Mouse (Mus musculus) heart, embryonic 13.5 days (tissue): ENCODE results near the gene Samd4. TPM values are rescaled to one million over a fixed set of nuclear protein-coding genes. Genes with fewer than 3 reads are reported as not detected.
A peak's percentile ranks its signal among the peaks of the same experiment; 100 is the strongest.

Experiments
- ATAC-seq: fragments of 200-750 bp; cut with Nextera tagmentation; 2 replicates; pipeline ENCODE4 v1.8.0; 2017; ENCODE audit warnings: moderate TSS enrichment; ENCODE audit not compliant: insufficient number of reproducible peaks, low FRiP score, low TSS enrichment; ENCODE audit errors: extremely low read depth
- H3K27ac ChIP-seq: fragments of 300-500 bp; sonication (generic); replicated peaks from 2 replicates; pipeline ENCODE4 v1.5.1; 2015; ENCODE audit warnings: moderate library complexity, mild to moderate bottlenecking, inconsistent platforms
- H3K27me3 ChIP-seq: fragments of 300-500 bp; sonication (generic); replicated peaks from 2 replicates; pipeline ENCODE4 v1.6.1; 2015; ENCODE audit warnings: mild to moderate bottlenecking, inconsistent platforms
- H3K36me3 ChIP-seq: fragments of 300-500 bp; sonication (generic); 2 replicates; pipeline ENCODE4 v1.6.1; 2015; ENCODE audit warnings: mild to moderate bottlenecking, inconsistent platforms
- H3K4me1 ChIP-seq: fragments of 300-500 bp; sonication (generic); 2 replicates; pipeline ENCODE4 v1.6.1; 2015; ENCODE audit warnings: inconsistent platforms
- H3K4me2 ChIP-seq: fragments of 300-500 bp; sonication (generic); 2 replicates; pipeline ENCODE4 v1.6.1; 2015; ENCODE audit warnings: inconsistent platforms, mild to moderate bottlenecking, moderate library complexity
- H3K4me3 ChIP-seq: fragments of 300-500 bp; sonication (generic); 2 replicates; pipeline ENCODE4 v1.5.1; 2015; ENCODE audit warnings: moderate library complexity, mild to moderate bottlenecking, inconsistent platforms
- H3K9ac ChIP-seq: fragments of 300-500 bp; sonication (generic); 2 replicates; pipeline ENCODE4 v1.6.1; 2015; ENCODE audit warnings: inconsistent platforms, mild to moderate bottlenecking, moderate library complexity
- H3K9me3 ChIP-seq: fragments of 300-500 bp; sonication (generic); 2 replicates; pipeline ENCODE4 v1.6.1; 2016; ENCODE audit warnings: inconsistent platforms
- WGBS: fragments of 180-500 bp; shearing (Covaris S2); methylation state at CpG from one replicate; pipeline ENCODE4 v1.1.7; 2015; ENCODE audit warnings: mixed read lengths; 5-methylcytosine and 5-hydroxymethylcytosine counted together
- polyA plus RNA-seq: library from polyadenylated mRNA; unstranded; fragments of >200 nt; fragmentation: Nextera tagmentation; extraction: Ambion mirVana; gene quantifications from 2 replicates; pipeline ENCODE4 v1.2.1, GENCODE M21; 2015

Gene Samd4
- polyA plus RNA-seq, 1 experiment from 2014 or later: 13.4 TPM

GRCm38 (mm10) chr14:47075010-47075677 lies 192.5 kb downstream of the Samd4 start:
- WGBS: 83% methylated on average over 14 of the region's 14 CpGs
- H3K27ac ChIP-seq: no peak overlapping the region
- no peak for ATAC-seq
- H3K27me3 ChIP-seq: no peaks in the 10 kb centered on the region
- no peak overlapping the region for H3K4me3 ChIP-seq
- H3K4me1 ChIP-seq: peaks cover 38% of the 10 kb centered on the region
- peaks cover 79% of the 10 kb centered on the region for H3K36me3 ChIP-seq
- no peaks in the 10 kb centered on the region for H3K9me3 ChIP-seq
- H3K4me2 ChIP-seq: no peak overlapping the region
- no peak overlapping the region for H3K9ac ChIP-seq

GRCm38 (mm10) chr14:47075856-47076255 lies 193.2 kb downstream of the Samd4 start:
- no peak overlapping the region for H3K9ac ChIP-seq
- 79% methylated on average over 5 of the region's 5 CpGs for WGBS

DNA sequence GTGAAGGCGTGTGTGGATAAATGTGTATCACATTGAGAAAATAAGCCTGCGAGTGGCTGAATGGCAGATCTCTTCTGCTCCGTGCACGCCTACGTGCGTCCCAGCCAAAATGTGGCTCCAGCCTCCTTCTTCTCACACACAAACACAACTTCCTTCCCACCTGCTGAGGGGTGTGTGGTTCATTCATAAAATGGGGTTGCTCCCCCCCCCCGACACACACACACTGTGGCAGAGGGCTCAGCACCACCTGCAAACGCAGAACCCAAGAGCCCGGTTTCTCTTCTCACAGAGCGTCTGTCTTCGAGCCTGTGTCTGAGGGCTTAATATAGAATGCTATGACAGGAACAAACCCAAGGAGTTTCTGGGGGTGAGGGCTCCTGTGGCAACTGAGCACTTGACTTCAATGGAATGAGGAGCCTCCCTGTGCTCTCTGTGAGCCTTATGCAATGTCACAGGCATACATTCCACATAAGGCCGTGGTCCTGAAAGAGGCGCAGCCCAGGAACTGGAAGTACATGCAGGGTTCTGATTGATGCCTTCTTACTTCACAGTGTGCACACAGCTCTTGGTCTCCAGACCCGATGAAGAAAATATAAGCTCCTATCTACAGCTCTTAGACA lies 194.4 kb downstream of the Samd4 start:
- WGBS: 47% methylated on average over 14 of the region's 14 CpGs
- Histone ChIP-seq H3K36me3 (peaks cover 83% of the 10 kb centered on the region), H3K4me1 (peaks cover 38% of the 10 kb centered on the region), H3K4me3 (no peak overlapping the region), H3K27me3 (no peaks in the 10 kb centered on the region), H3K9me3 (no peaks in the 10 kb centered on the region), H3K4me2 (peak overlapping the region; percentile 44), H3K27ac (peak overlapping the region; percentile 79), H3K9ac (peak overlapping the region; percentile 58)
- ATAC-seq: no peak

More at GRCm38 (mm10) chr14:47075856-47076255, 193.2 kb downstream of the Samd4 start:
- Histone ChIP-seq H3K4me1 (peaks cover 38% of the 10 kb centered on the region), H3K27ac (no peak overlapping the region), H3K36me3 (peaks cover 79% of the 10 kb centered on the region), H3K27me3 (no peaks in the 10 kb centered on the region), H3K4me2 (no peak overlapping the region), H3K9me3 (no peaks in the 10 kb centered on the region), H3K4me3 (no peak overlapping the region)
- ATAC-seq: no peak

- H3K9me3 ChIP-seq: no peaks in the 10 kb centered on the region
- H3K27me3 ChIP-seq: no peaks in the 10 kb centered on the region
- H3K9ac ChIP-seq: no peak overlapping the region
- H3K4me3 ChIP-seq: no peak overlapping the region
- ATAC-seq: no peak
- peaks cover 38% of the 10 kb centered on the region for H3K4me1 ChIP-seq
- peak overlapping the region; percentile 44; the same call in 1 of the 2 replicates for H3K4me2 ChIP-seq
- peaks cover 81% of the 10 kb centered on the region for H3K36me3 ChIP-seq
- peak overlapping the region; percentile 79 for H3K27ac ChIP-seq
- WGBS: 59% methylated on average over 3 of the region's 3 CpGs
These were observed 194.9 kb downstream of the Samd4 start for GRCm38 (mm10) chr14:47077576-47077970.

GRCm38 (mm10) chr14:47079911-47080310 lies 197.3 kb downstream of the Samd4 start:
- H3K4me1 ChIP-seq: peaks cover 56% of the 10 kb centered on the region
- WGBS: 85% methylated on average over 7 of the region's 7 CpGs
- ATAC-seq: no peak

DNA sequence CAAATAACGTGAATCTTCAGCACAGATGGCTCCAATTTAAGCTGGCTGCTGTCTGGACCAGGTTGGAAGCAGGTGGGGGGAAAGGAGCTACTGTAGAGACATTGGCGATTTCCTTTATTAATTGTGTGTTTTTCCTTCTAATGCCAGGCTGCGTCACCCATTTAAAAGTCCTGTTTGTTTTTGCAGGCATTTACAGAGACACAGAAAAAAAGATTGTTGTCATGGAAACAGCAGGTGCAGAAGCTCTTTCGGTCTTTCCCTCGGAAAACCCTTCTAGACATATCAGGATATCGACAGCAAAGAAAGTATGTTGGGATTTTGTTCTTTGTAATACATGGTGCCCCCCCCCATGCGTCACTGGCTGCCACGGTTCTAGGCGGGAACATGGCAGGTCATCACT lies 200.7 kb downstream of the Samd4 start:
- Histone ChIP-seq H3K4me3 (no peak overlapping the region), H3K27ac (peak overlapping the region; percentile 94), H3K4me1 (peaks cover 66% of the 10 kb centered on the region), H3K9me3 (no peaks in the 10 kb centered on the region), H3K36me3 (peaks cover 50% of the 10 kb centered on the region), H3K9ac (peak overlapping the region; percentile 64), H3K4me2 (peak overlapping the region; percentile 50), H3K27me3 (no peaks in the 10 kb centered on the region)
- 45% methylated on average over 9 of the region's 9 CpGs for WGBS
- no peak for ATAC-seq

More at GRCm38 (mm10) chr14:47079911-47080310, 197.3 kb downstream of the Samd4 start:
- no peak overlapping the region for H3K9ac ChIP-seq
- peaks cover 67% of the 10 kb centered on the region for H3K36me3 ChIP-seq
- no peak overlapping the region for H3K4me3 ChIP-seq
- H3K27ac ChIP-seq: no peak overlapping the region
- no peaks in the 10 kb centered on the region for H3K9me3 ChIP-seq
- H3K27me3 ChIP-seq: no peaks in the 10 kb centered on the region
- no peak overlapping the region for H3K4me2 ChIP-seq

- Histone ChIP-seq H3K4me3 (0 out of 2 replicates have a peak overlapping the region, but pooled peaks have one; percentile 3), H3K36me3 (peaks cover 45% of the 10 kb centered on the region), H3K27me3 (no peaks in the 10 kb centered on the region), H3K4me2 (peak overlapping the region; percentile 50), H3K4me1 (peaks cover 66% of the 10 kb centered on the region), H3K9me3 (no peaks in the 10 kb centered on the region), H3K9ac (peak overlapping the region; percentile 64), H3K27ac (peak overlapping the region; percentile 94)
- ATAC-seq: peak; percentile 33; the same call in 1 of the 2 replicates
- 43% methylated on average over 6 of the region's 6 CpGs for WGBS
These were observed 201.2 kb downstream of the Samd4 start for GRCm38 (mm10) chr14:47083838-47084237.

DNA sequence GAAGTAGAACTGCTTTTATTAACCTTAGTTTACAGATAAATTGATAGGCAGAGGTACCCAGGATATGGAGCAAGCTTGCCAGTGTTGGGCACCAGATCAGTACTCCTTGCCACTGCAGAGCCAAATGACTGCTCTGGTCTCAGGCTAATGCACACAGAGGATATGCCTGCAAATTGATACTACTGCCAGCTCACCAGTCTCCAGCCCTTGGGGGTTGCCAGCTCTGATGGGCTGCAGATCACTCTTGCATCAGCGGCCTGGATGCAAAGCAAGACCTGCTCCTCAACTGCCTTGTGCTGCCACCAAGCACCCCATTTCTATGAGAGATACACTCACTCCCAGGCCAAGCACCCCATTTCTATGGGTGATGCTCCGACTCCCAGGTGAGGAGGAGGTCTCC lies 202.0 kb downstream of the Samd4 start:
- Histone ChIP-seq H3K9ac (peak overlapping the region; percentile 48; the same call in 1 of the 2 replicates), H3K36me3 (peaks cover 38% of the 10 kb centered on the region), H3K27me3 (no peaks in the 10 kb centered on the region), H3K4me1 (peaks cover 67% of the 10 kb centered on the region), H3K9me3 (no peaks in the 10 kb centered on the region), H3K27ac (peak overlapping the region; percentile 94), H3K4me3 (no peak overlapping the region), H3K4me2 (no peak overlapping the region)
- no peak for ATAC-seq
- 73% methylated on average over 2 of the region's 2 CpGs for WGBS

DNA sequence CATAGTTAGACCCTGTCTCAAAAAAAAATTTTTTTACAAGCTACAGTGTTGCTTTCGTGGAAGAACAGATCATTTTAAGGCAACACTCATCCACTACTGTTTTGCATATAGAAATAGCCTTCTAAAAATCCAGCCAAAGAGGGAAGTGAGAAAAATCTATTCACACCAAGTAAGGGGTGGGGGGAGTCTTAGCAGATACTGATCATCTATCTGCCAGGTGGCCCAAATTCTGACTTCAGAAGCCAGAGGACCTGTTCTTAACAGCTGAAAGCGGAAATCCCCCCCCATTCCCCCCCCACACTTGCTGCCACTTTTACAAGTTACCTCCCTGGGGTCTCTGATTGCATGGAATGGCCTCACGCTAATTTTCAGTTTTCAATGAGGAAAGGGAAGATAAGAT lies 203.5 kb downstream of the Samd4 start:
- Histone ChIP-seq H3K4me1 (peaks cover 73% of the 10 kb centered on the region), H3K27me3 (no peaks in the 10 kb centered on the region), H3K4me2 (no peak overlapping the region), H3K36me3 (peaks cover 36% of the 10 kb centered on the region), H3K27ac (peak overlapping the region; percentile 92), H3K9ac (peak overlapping the region; percentile 53; the same call in 1 of the 2 replicates), H3K9me3 (no peaks in the 10 kb centered on the region), H3K4me3 (no peak overlapping the region)
- WGBS: 52% methylated on average over 3 of the region's 3 CpGs
- no peak for ATAC-seq

- H3K9me3 ChIP-seq: no peaks in the 10 kb centered on the region
- peak overlapping the region; percentile 35 for H3K4me3 ChIP-seq
- 4% methylated on average over 16 of the region's 16 CpGs for WGBS
- H3K27me3 ChIP-seq: no peaks in the 10 kb centered on the region
- peak overlapping the region; percentile 78 for H3K9ac ChIP-seq
- H3K27ac ChIP-seq: peak overlapping the region; percentile 92
- H3K4me2 ChIP-seq: peak overlapping the region; percentile 70
- ATAC-seq: no peak
- H3K36me3 ChIP-seq: peaks cover 36% of the 10 kb centered on the region
- H3K4me1 ChIP-seq: peaks cover 73% of the 10 kb centered on the region
These were observed 204.1 kb downstream of the Samd4 start for GRCm38 (mm10) chr14:47086743-47087142.

- Histone ChIP-seq H3K27ac (peak overlapping the region; percentile 92), H3K9me3 (no peaks in the 10 kb centered on the region), H3K4me1 (peaks cover 73% of the 10 kb centered on the region), H3K27me3 (no peaks in the 10 kb centered on the region), H3K9ac (peak overlapping the region; percentile 78), H3K36me3 (peaks cover 37% of the 10 kb centered on the region), H3K4me3 (peak overlapping the region; percentile 35), H3K4me2 (peak overlapping the region; percentile 70)
- WGBS: 31% methylated on average over 5 of the region's 5 CpGs
- no peak for ATAC-seq
These were observed 204.5 kb downstream of the Samd4 start for GRCm38 (mm10) chr14:47087182-47087581.
